In genomic region chr17:75082449-75082848, GRCm38 (mm10) we compare ENCODE assay signal across 18 mouse cellular contexts.
A peak's percentile ranks its signal among the peaks of the same experiment; 100 is the strongest.
DNase-seq lines count a peak whose midpoint lies in the region; ATAC-seq and TF ChIP-seq lines count a peak whose summit lies in the region.
"Had no signal": no experiment of that assay in that cellular context is flagged by ENCODE, and none has a peak within 500 bp of the region (broad histone marks: within the 10 kb centered on the region; RNA-seq: fewer than 3 reads in every experiment).

No protein-coding gene starts in this region.

- no peaks in the 10 kb centered on the region for H3K27me3 ChIP-seq in heart, embryonic 15.5 days
- H3K27me3 ChIP-seq in heart, embryonic 11.5 days (ENCODE audit: control insufficient read depth, insufficient read depth, low read length), result no peaks in the 10 kb centered on the region
- no peaks in the 10 kb centered on the region for H3K27me3 ChIP-seq in midbrain, embryonic 14.5 days (ENCODE audit: control insufficient read depth, insufficient read depth, low read length)
- H3K27me3 ChIP-seq in midbrain, postnatal 0 days (ENCODE audit: insufficient read depth, low read length), result no peaks in the 10 kb centered on the region
- H3K27me3 ChIP-seq in forebrain, embryonic 15.5 days, result no peaks in the 10 kb centered on the region
- no peaks in the 10 kb centered on the region for H3K27me3 ChIP-seq in stomach, postnatal 0 days (ENCODE audit: control insufficient read depth, insufficient read depth, low read length)
- H3K27me3 ChIP-seq: intestine, embryonic 15.5 days; limb, embryonic 13.5 days had no signal

- no peak for TF ChIP-seq EP300 in stomach, postnatal 0 days (optimal IDR thresholded peaks at IDR 0.05)

- no peak; the same call in 1 of the 2 replicates for ATAC-seq in heart, embryonic 15.5 days (replicated peaks; ENCODE audit: insufficient number of reproducible peaks, insufficient read depth, low FRiP score, low read depth)
- ATAC-seq in heart, embryonic 11.5 days (replicated peaks; ENCODE audit: insufficient number of reproducible peaks, low FRiP score, low TSS enrichment), result no peak
- peak; percentile 34; the same call in 1 of the 2 replicates for ATAC-seq in midbrain, embryonic 14.5 days (ENCODE audit: low FRiP score, low TSS enrichment)
- ATAC-seq in midbrain, postnatal 0 days (ENCODE audit: low FRiP score), result no peak
- ATAC-seq in forebrain, embryonic 15.5 days (replicated peaks), result peak; percentile 55; the same call in 1 of the 2 replicates
- no peak for ATAC-seq in stomach, postnatal 0 days (ENCODE audit: low FRiP score, low TSS enrichment)
- ATAC-seq: intestine, embryonic 15.5 days had no signal

- no peak overlapping the region for H3K4me2 ChIP-seq in heart, embryonic 15.5 days
- no peak overlapping the region for H3K4me2 ChIP-seq in heart, embryonic 11.5 days
- H3K4me2 ChIP-seq in midbrain, embryonic 14.5 days (ENCODE audit: low read length), result no peak overlapping the region
- no peak overlapping the region for H3K4me2 ChIP-seq in midbrain, postnatal 0 days (ENCODE audit: low read depth, low read length, poor library complexity, severe bottlenecking)
- H3K4me2 ChIP-seq in forebrain, embryonic 15.5 days (replicated peaks), result no peak overlapping the region
- no peak overlapping the region for H3K4me2 ChIP-seq in stomach, postnatal 0 days (replicated peaks; ENCODE audit: low read depth)
- H3K4me2 ChIP-seq: hindbrain, embryonic 14.5 days; intestine, embryonic 15.5 days; limb, embryonic 13.5 days had no signal

- H3K4me3 ChIP-seq in heart, embryonic 15.5 days, result no peak overlapping the region
- H3K4me3 ChIP-seq in heart, embryonic 11.5 days (ENCODE audit: low read depth, low read length), result no peak overlapping the region
- no peak overlapping the region for H3K4me3 ChIP-seq in midbrain, embryonic 14.5 days (replicated peaks; ENCODE audit: low read depth, low read length)
- no peak overlapping the region for H3K4me3 ChIP-seq in midbrain, postnatal 0 days (ENCODE audit: low read depth, low read length)
- H3K4me3 ChIP-seq in forebrain, embryonic 15.5 days, result no peak overlapping the region
- no peak overlapping the region for H3K4me3 ChIP-seq in stomach, postnatal 0 days (ENCODE audit: low read depth, low read length)
- H3K4me3 ChIP-seq: embryonic facial prominence, embryonic 10.5 days; intestine, embryonic 15.5 days; layer of hippocampus, adult 2 months; left cerebral cortex, adult 2 months; limb, embryonic 13.5 days had no signal

- no peaks in the 10 kb centered on the region for H3K36me3 ChIP-seq in heart, embryonic 15.5 days
- H3K36me3 ChIP-seq in heart, embryonic 11.5 days (ENCODE audit: control insufficient read depth, insufficient read depth, low read length), result no peaks in the 10 kb centered on the region
- H3K36me3 ChIP-seq in midbrain, embryonic 14.5 days (ENCODE audit: control insufficient read depth, insufficient read depth, low read length), result no peaks in the 10 kb centered on the region
- no peaks in the 10 kb centered on the region for H3K36me3 ChIP-seq in midbrain, postnatal 0 days (ENCODE audit: insufficient read depth, low read length)
- no peaks in the 10 kb centered on the region for H3K36me3 ChIP-seq in forebrain, embryonic 15.5 days
- H3K36me3 ChIP-seq in stomach, postnatal 0 days (ENCODE audit: control insufficient read depth, insufficient read depth, low read length), result no peaks in the 10 kb centered on the region
- H3K36me3 ChIP-seq: embryonic facial prominence, embryonic 10.5 days; intestine, embryonic 15.5 days had no signal

- H3K4me1 ChIP-seq in heart, embryonic 15.5 days (replicated peaks), result peaks cover 12% of the 10 kb centered on the region
- peaks cover 11% of the 10 kb centered on the region for H3K4me1 ChIP-seq in heart, embryonic 11.5 days (ENCODE audit: control insufficient read depth, insufficient read depth, low read length)
- H3K4me1 ChIP-seq in midbrain, embryonic 14.5 days (ENCODE audit: control insufficient read depth, insufficient read depth, low read length), result 0 out of 2 replicates have a peak, but pooled peaks cover 4% of the 10 kb centered on the region
- no peaks in the 10 kb centered on the region for H3K4me1 ChIP-seq in midbrain, postnatal 0 days (ENCODE audit: insufficient read depth, low read length)
- peaks cover 5% of the 10 kb centered on the region; the same call in 1 of the 2 replicates for H3K4me1 ChIP-seq in forebrain, embryonic 15.5 days
- no peaks in the 10 kb centered on the region for H3K4me1 ChIP-seq in stomach, postnatal 0 days (replicated peaks; ENCODE audit: control insufficient read depth, insufficient read depth)
- H3K4me1 ChIP-seq: intestine, embryonic 15.5 days had no signal

- H3K9me3 ChIP-seq in heart, embryonic 15.5 days (replicated peaks), result no peaks in the 10 kb centered on the region
- H3K9me3 ChIP-seq in heart, embryonic 11.5 days (replicated peaks; ENCODE audit: control insufficient read depth, low read length), result no peaks in the 10 kb centered on the region; the same call in 1 of the 2 replicates
- no peaks in the 10 kb centered on the region for H3K9me3 ChIP-seq in midbrain, embryonic 14.5 days (ENCODE audit: control insufficient read depth, low read length)
- H3K9me3 ChIP-seq in midbrain, postnatal 0 days (ENCODE audit: low read length), result no peaks in the 10 kb centered on the region
- H3K9me3 ChIP-seq in forebrain, embryonic 15.5 days, result no peaks in the 10 kb centered on the region
- no peaks in the 10 kb centered on the region for H3K9me3 ChIP-seq in stomach, postnatal 0 days (ENCODE audit: control insufficient read depth, low read length)
- H3K9me3 ChIP-seq: intestine, embryonic 15.5 days had no signal

- DNase-seq in midbrain, embryonic 14.5 days, result peak; percentile 45
- DNase-seq in midbrain, postnatal 0 days (ENCODE audit: low spot score), result no peak
- DNase-seq in brain, adult 2 months (ENCODE audit: low read depth, low spot score), result peak; percentile 25
- DNase-seq in embryo, embryonic 10 days (ENCODE audit: low spot score), result no peak
- DNase-seq in stomach, postnatal 0 days (ENCODE audit: low spot score), result no peak
- DNase-seq: cerebellum, postnatal 25 days; thymus, postnatal 36 days had no signal

- TF ChIP-seq CTCF in midbrain, postnatal 0 days (IDR thresholded peaks at IDR 0.05), result no peak
- TF ChIP-seq CTCF in stomach, postnatal 0 days (IDR thresholded peaks at IDR 0.05; ENCODE audit: low read depth), result no peak

- no peak overlapping the region for H3K9ac ChIP-seq in heart, embryonic 15.5 days
- no peak overlapping the region for H3K9ac ChIP-seq in heart, embryonic 11.5 days (ENCODE audit: low read depth, low read length)
- no peak overlapping the region for H3K9ac ChIP-seq in midbrain, embryonic 14.5 days (replicated peaks; ENCODE audit: low read length)
- no peak overlapping the region for H3K9ac ChIP-seq in midbrain, postnatal 0 days (replicated peaks; ENCODE audit: low read length, poor library complexity, severe bottlenecking)
- no peak overlapping the region for H3K9ac ChIP-seq in forebrain, embryonic 15.5 days (replicated peaks)
- H3K9ac ChIP-seq in stomach, postnatal 0 days (ENCODE audit: low read length), result no peak overlapping the region
- H3K9ac ChIP-seq: hindbrain, embryonic 14.5 days; intestine, embryonic 15.5 days; limb, embryonic 13.5 days; liver, embryonic 14.5 days had no signal

- H3K27ac ChIP-seq in heart, embryonic 15.5 days, result peak overlapping the region; percentile 34; the same call in 1 of the 2 replicates
- no peak overlapping the region for H3K27ac ChIP-seq in heart, embryonic 11.5 days (ENCODE audit: low read depth, low read length)
- no peak overlapping the region for H3K27ac ChIP-seq in midbrain, embryonic 14.5 days (replicated peaks; ENCODE audit: low read depth, low read length)
- H3K27ac ChIP-seq in midbrain, postnatal 0 days (ENCODE audit: low read depth, low read length), result no peak overlapping the region
- peak overlapping the region; percentile 40; the same call in 1 of the 2 replicates for H3K27ac ChIP-seq in forebrain, embryonic 15.5 days (replicated peaks)
- no peak overlapping the region for H3K27ac ChIP-seq in stomach, postnatal 0 days (replicated peaks)
- H3K27ac ChIP-seq: embryonic facial prominence, embryonic 10.5 days; hindbrain, embryonic 14.5 days; intestine, embryonic 15.5 days; kidney, postnatal 0 days; layer of hippocampus, adult 2 months; left cerebral cortex, adult 2 months; limb, embryonic 13.5 days; liver, embryonic 14.5 days had no signal

Comparison
In these comparisons a context has a peak if more than half of its experiments do, and no peak if none do; other contexts are left out.
1. ATAC-seq: peak in midbrain, embryonic 14.5 days (single experiment) and forebrain, embryonic 15.5 days (single experiment); none in heart, embryonic 15.5 days (single experiment), heart, embryonic 11.5 days (single experiment), midbrain, postnatal 0 days (single experiment) and stomach, postnatal 0 days (single experiment).
2. H3K27ac ChIP-seq: peak in heart, embryonic 15.5 days (single experiment) and forebrain, embryonic 15.5 days (single experiment); none in heart, embryonic 11.5 days (single experiment), midbrain, embryonic 14.5 days (single experiment), midbrain, postnatal 0 days (single experiment) and stomach, postnatal 0 days (single experiment).
3. DNase-seq: peak in midbrain, embryonic 14.5 days (single experiment) and brain, adult 2 months (single experiment); none in midbrain, postnatal 0 days (single experiment), embryo, embryonic 10 days (single experiment) and stomach, postnatal 0 days (single experiment).